Mouse (Mus musculus): ENCODE data around the gene Ndfip2. TPM values are rescaled to one million over a fixed set of nuclear protein-coding genes. Genes with fewer than 3 reads are reported as not detected.

Ndfip2 gene
- polyA plus RNA-seq, 1 experiment from 2014 or later: 48.5 TPM

- Histone ChIP-seq H3K4me3 (no peak overlapping the region), H3K9me3 (no peaks in the 10 kb centered on the region), H3K4me2 (no peak overlapping the region), H3K9ac (no peak overlapping the region), H3K4me1 (no peaks in the 10 kb centered on the region), H3K27me3 (no peaks in the 10 kb centered on the region), H3K36me3 (no peaks in the 10 kb centered on the region), H3K27ac (no peak overlapping the region)
- 89% methylated on average over 3 of the region's 3 CpGs for WGBS
- no peak for ATAC-seq (ENCODE audit: insufficient number of reproducible peaks, insufficient read depth, low FRiP score, low TSS enrichment, low read depth)
Observed at GRCm38 (mm10) chr14:105321712-105322111, 63.3 kb downstream of the Ndfip2 start.

GRCm38 (mm10) chr14:105322829-105323228, 64.5 kb downstream of the Ndfip2 start:
- H3K9me3 ChIP-seq: no peaks in the 10 kb centered on the region
- no peaks in the 10 kb centered on the region for H3K36me3 ChIP-seq
- H3K4me1 ChIP-seq: 0 out of 2 replicates have a peak, but pooled peaks cover under 1% of the 10 kb centered on the region
- H3K27ac ChIP-seq: no peak overlapping the region
- WGBS: 58% methylated on average over 5 of the region's 5 CpGs
- no peak overlapping the region for H3K9ac ChIP-seq
- no peaks in the 10 kb centered on the region for H3K27me3 ChIP-seq
- no peak overlapping the region for H3K4me2 ChIP-seq
- H3K4me3 ChIP-seq: no peak overlapping the region
- ATAC-seq (ENCODE audit: insufficient number of reproducible peaks, insufficient read depth, low FRiP score, low TSS enrichment, low read depth): no peak

GRCm38 (mm10) chr14:105323448-105323847, 65.1 kb downstream of the Ndfip2 start:
- ATAC-seq (ENCODE audit: insufficient number of reproducible peaks, insufficient read depth, low FRiP score, low TSS enrichment, low read depth): no peak

GRCm38 (mm10) chr14:105328397-105329302, 70.3 kb downstream of the Ndfip2 start:
- Histone ChIP-seq H3K27ac (peak overlapping the region; percentile 93), H3K4me3 (peak overlapping the region; percentile 38), H3K36me3 (no peaks in the 10 kb centered on the region), H3K9ac (peak overlapping the region; percentile 68), H3K9me3 (no peaks in the 10 kb centered on the region), H3K4me2 (peak overlapping the region; percentile 61), H3K4me1 (peaks cover 19% of the 10 kb centered on the region), H3K27me3 (no peaks in the 10 kb centered on the region)
- 6% methylated on average over 13 of the region's 13 CpGs for WGBS
- ATAC-seq (ENCODE audit: insufficient number of reproducible peaks, insufficient read depth, low FRiP score, low TSS enrichment, low read depth): peak; percentile 73

More at GRCm38 (mm10) chr14:105323448-105323847, 65.1 kb downstream of the Ndfip2 start:
- Histone ChIP-seq H3K36me3 (no peaks in the 10 kb centered on the region), H3K4me3 (no peak overlapping the region), H3K4me2 (no peak overlapping the region), H3K27me3 (no peaks in the 10 kb centered on the region), H3K9me3 (no peaks in the 10 kb centered on the region), H3K9ac (no peak overlapping the region), H3K27ac (no peak overlapping the region), H3K4me1 (peaks cover 6% of the 10 kb centered on the region; the same call in 1 of the 2 replicates)
- WGBS: 86% methylated on average over 9 of the region's 9 CpGs

- H3K27me3 ChIP-seq: no peaks in the 10 kb centered on the region
- no peak for ATAC-seq (ENCODE audit: insufficient number of reproducible peaks, insufficient read depth, low FRiP score, low TSS enrichment, low read depth)
- H3K4me1 ChIP-seq: peaks cover 11% of the 10 kb centered on the region
- no peak overlapping the region for H3K9ac ChIP-seq
- 56% methylated on average over 16 of the region's 16 CpGs for WGBS
- H3K4me3 ChIP-seq: peak overlapping the region; percentile 24
- H3K27ac ChIP-seq: no peak overlapping the region
- H3K36me3 ChIP-seq: no peaks in the 10 kb centered on the region
- H3K4me2 ChIP-seq: peak overlapping the region; percentile 45
- no peaks in the 10 kb centered on the region for H3K9me3 ChIP-seq
Observed at GRCm38 (mm10) chr14:105333475-105334094, 75.2 kb downstream of the Ndfip2 start.

GRCm38 (mm10) chr14:105341765-105342164, 83.4 kb downstream of the Ndfip2 start:
- Histone ChIP-seq H3K27me3 (no peaks in the 10 kb centered on the region), H3K4me1 (no peaks in the 10 kb centered on the region), H3K9ac (no peak overlapping the region), H3K9me3 (no peaks in the 10 kb centered on the region), H3K36me3 (no peaks in the 10 kb centered on the region), H3K4me3 (no peak overlapping the region), H3K4me2 (no peak overlapping the region), H3K27ac (peak overlapping the region; percentile 79; the same call in 1 of the 2 replicates)
- ATAC-seq (ENCODE audit: insufficient number of reproducible peaks, insufficient read depth, low FRiP score, low TSS enrichment, low read depth): no peak
- 62% methylated on average over 8 of the region's 8 CpGs for WGBS

- no peak for ATAC-seq (ENCODE audit: insufficient number of reproducible peaks, insufficient read depth, low FRiP score, low TSS enrichment, low read depth)
- H3K36me3 ChIP-seq: no peaks in the 10 kb centered on the region
- H3K9me3 ChIP-seq: no peaks in the 10 kb centered on the region
- 0 out of 2 replicates have a peak, but pooled peaks cover under 1% of the 10 kb centered on the region for H3K4me1 ChIP-seq
- H3K4me2 ChIP-seq: no peak overlapping the region
- no peak overlapping the region for H3K4me3 ChIP-seq
- no peak overlapping the region for H3K9ac ChIP-seq
- H3K27me3 ChIP-seq: no peaks in the 10 kb centered on the region
- 23% methylated on average over 11 of the region's 11 CpGs for WGBS
- H3K27ac ChIP-seq: no peak overlapping the region
Observed at GRCm38 (mm10) chr14:105354121-105354520, 95.7 kb downstream of the Ndfip2 start.

Other genes starting within 250 kb of the Ndfip2 start
- 48.7 and 51.6 TPM in 2 replicates for gene Rbm26, start 81.2 kb upstream of the Ndfip2 start, polyA plus RNA-seq (2015; fragmentation: Nextera tagmentation; extraction: Ambion mirVana)